Mouse (Mus musculus): ENCODE data around the gene Ppp6r1.
A peak's percentile ranks its signal among the peaks of the same experiment; 100 is the strongest.
"Not testable (repeated sequence)": the region's sequence is repeated elsewhere in the genome, so short reads cannot be mapped to it uniquely, and the experiment has no call there.

The Ppp6r1 gene

GRCm38 (mm10) chr7:4612386-4612785 lies 46.4 kb downstream of the Ppp6r1 start:
- no peak for DNase-seq

GRCm38 (mm10) chr7:4611921-4612341 lies 46.9 kb downstream of the Ppp6r1 start:
- DNase-seq, result no peak

GRCm38 (mm10) chr7:4611511-4611910 lies 47.3 kb downstream of the Ppp6r1 start:
- DNase-seq, result no peak

- DNase-seq, result peak; percentile 55
Measured at GRCm38 (mm10) chr7:4608002-4608401, 50.8 kb downstream of the Ppp6r1 start.

- DNase-seq, result no peak
Measured at GRCm38 (mm10) chr7:4603873-4604272, 54.9 kb downstream of the Ppp6r1 start, which contains the start of gene Ptprh. Ptprh (minus strand) TSS chr7:4604041.

- DNase-seq, result no peak
Measured at GRCm38 (mm10) chr7:4602969-4603368, 55.9 kb downstream of the Ppp6r1 start.

- DNase-seq, result not testable (repeated sequence)
Measured at GRCm38 (mm10) chr7:4597046-4597445, 61.8 kb downstream of the Ppp6r1 start.

Measured in kidney, adult 18-20 months (tissue).